Mouse (Mus musculus) hindbrain, embryonic 12.5 days (tissue): Measurements from ENCODE around the gene 4632433K11Rik. TPM values are rescaled to one million over a fixed set of nuclear protein-coding genes. Genes with fewer than 3 reads are reported as not detected.
"Not testable (repeated sequence)": the region's sequence is repeated elsewhere in the genome, so short reads cannot be mapped to it uniquely, and the experiment has no call there.

Experiments used
- ATAC-seq: fragments of 200-750 bp; cut with Nextera tagmentation; 2 replicates; pipeline ENCODE4 v1.8.0; 2017; ENCODE audit warnings: moderate TSS enrichment; ENCODE audit not compliant: low FRiP score
- H3K27ac ChIP-seq: fragments of 300-500 bp; sonication (generic); 2 replicates; pipeline ENCODE4 v1.5.1; 2016; ENCODE audit warnings: mild to moderate bottlenecking
- H3K27me3 ChIP-seq: fragments of 300-500 bp; sonication (generic); 2 replicates; pipeline ENCODE4 v1.6.1; 2016; ENCODE audit warnings: mild to moderate bottlenecking
- H3K36me3 ChIP-seq: fragments of 300-500 bp; sonication (generic); 2 replicates; pipeline ENCODE4 v1.6.1; 2016; ENCODE audit warnings: mild to moderate bottlenecking
- H3K4me1 ChIP-seq: fragments of 300-500 bp; sonication (generic); 2 replicates; pipeline ENCODE4 v1.6.1; 2016
- H3K4me2 ChIP-seq: fragments of 300-500 bp; sonication (generic); replicated peaks from 2 replicates; pipeline ENCODE4 v1.6.1; 2016; ENCODE audit warnings: mild to moderate bottlenecking
- H3K4me3 ChIP-seq: fragments of 300-500 bp; sonication (generic); 2 replicates; pipeline ENCODE4 v1.5.1; 2016; ENCODE audit warnings: mild to moderate bottlenecking
- H3K9ac ChIP-seq: fragments of 300-500 bp; sonication (generic); 2 replicates; pipeline ENCODE4 v1.6.1; 2016; ENCODE audit warnings: mild to moderate bottlenecking, moderate library complexity
- H3K9me3 ChIP-seq: fragments of 300-500 bp; sonication (generic); replicated peaks from 2 replicates; pipeline ENCODE4 v1.6.1; 2016; ENCODE audit warnings: mild to moderate bottlenecking
- WGBS: fragments of 180-500 bp; shearing (Covaris S2); methylation state at CpG from one replicate; pipeline ENCODE4 v1.1.7; 2016; 5-methylcytosine and 5-hydroxymethylcytosine counted together
- polyA plus RNA-seq: library from polyadenylated mRNA; unstranded; fragments of >200 nt; fragmentation: Nextera tagmentation; extraction: Ambion mirVana; gene quantifications from 2 replicates; pipeline ENCODE4 v1.2.1, GENCODE M21; 2016

Gene 4632433K11Rik
- polyA plus RNA-seq, 1 experiment from 2014 or later: not detected

DNA sequence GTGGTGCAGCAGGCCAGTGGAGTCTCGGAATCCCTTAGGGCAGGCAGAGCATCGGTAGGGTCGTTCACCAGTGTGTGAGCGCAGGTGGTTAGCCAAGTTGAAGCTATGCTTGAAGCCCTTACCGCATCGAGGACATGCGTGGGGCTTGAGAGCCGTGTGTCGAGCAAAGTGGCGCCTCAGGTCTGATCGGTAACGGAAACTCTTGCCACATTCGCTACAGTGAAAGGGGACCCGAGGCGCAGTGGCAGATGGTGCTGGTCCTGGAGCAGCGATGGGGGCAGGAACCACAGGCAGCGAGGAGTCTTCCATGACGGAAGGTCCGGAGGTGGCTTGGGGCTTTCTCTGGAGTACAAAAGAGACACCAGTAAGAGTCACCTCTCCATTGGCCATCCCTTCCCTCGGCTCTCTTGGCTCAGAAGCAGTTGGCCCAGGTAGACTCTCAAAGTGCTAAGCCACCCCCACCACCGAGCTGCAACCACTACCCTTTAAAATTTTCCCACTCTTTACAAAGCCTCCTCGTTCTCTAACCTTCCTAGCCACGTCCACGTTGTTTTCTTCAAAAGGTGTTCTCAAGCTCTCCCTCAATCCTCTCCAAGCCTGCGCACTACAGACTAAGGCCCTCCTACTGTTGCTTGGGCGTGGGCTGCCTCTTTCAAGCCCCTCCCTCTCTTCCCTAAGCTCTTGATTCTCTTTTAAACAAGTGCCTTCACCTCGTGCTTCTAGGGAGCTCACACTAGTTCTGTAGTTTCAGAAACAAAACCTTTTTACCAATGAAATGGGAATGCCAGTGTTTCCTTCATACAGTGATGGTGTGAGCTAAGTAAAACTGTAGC is 21.0 kb upstream of the 4632433K11Rik start:
- WGBS: 93% methylated on average over 27 of the region's 27 CpGs
- Histone ChIP-seq H3K4me2 (0 out of 2 replicates have a peak overlapping the region, but pooled peaks have one; percentile 4), H3K4me3 (peak overlapping the region; percentile 4; the same call in 1 of the 2 replicates), H3K27me3 (no peaks in the 10 kb centered on the region), H3K9ac (no peak overlapping the region), H3K9me3 (no peaks in the 10 kb centered on the region), H3K4me1 (peaks cover 11% of the 10 kb centered on the region), H3K27ac (no peak overlapping the region), H3K36me3 (peaks cover 56% of the 10 kb centered on the region)
- ATAC-seq: no peak

DNA sequence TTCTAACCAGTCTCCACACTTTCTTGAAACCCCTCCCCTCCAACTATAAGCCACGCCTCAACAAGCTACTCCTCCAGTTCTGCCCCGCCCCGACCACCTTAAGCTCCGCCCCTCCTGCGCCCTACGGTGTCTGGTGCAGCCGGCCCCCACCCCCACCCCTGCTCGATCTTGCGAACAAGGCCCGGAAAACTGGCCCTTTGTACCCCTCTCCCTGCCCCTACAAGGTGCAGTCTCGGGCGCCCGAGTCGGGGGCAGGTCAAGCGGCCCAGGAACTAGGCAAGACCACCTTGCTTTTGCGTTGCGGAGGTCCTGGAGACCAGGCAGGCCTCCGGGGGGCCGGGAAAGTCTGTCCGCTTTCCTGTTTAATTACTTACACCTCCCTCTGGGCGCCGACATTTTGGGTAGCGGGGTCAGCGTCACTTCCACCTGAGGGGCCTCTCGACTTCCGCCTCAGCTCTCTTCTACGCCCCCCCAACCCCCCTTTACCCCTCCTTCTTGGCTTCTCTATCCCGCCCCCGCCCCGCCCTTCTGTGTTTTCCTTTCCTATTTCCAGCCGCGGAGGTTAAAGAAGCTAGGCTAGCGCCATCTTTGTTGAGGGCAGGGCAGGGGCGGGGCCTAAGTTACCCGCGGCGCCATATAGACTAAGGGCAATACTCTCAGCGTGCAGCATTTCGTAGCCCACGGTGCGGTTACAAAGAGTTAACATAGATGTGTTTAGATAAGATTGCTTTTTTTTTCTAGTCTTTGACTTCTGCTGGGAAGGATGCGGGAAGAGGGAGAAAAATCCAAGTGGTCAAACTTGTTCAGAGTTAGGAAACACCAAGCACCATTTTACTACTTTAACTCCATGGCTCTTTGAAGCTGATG is 19.4 kb upstream of the 4632433K11Rik start, which contains the start of the genes Zfp524 and Fiz1:
Gene Zfp524 (plus strand): TSS at position 165 of the 867 bp plus-strand sequence.
Gene Fiz1 (minus strand): TSS at position 447 of the 867 bp plus-strand sequence.
- Histone ChIP-seq H3K4me3 (peak within 1 kb of the TSS; percentile 62), H3K4me2 (peak within 1 kb of the TSS; percentile 57), H3K27ac (peak within 1 kb of the TSS; percentile 99), H3K9me3 (no peaks in the 10 kb centered on the region), H3K36me3 (peaks cover 42% of the 10 kb centered on the region), H3K9ac (peak within 1 kb of the TSS; percentile 78), H3K27me3 (no peaks in the 10 kb centered on the region), H3K4me1 (peaks cover 11% of the 10 kb centered on the region)
- WGBS: under 1% methylated on average over 41 of the region's 42 CpGs
- ATAC-seq: peak; percentile 84

DNA sequence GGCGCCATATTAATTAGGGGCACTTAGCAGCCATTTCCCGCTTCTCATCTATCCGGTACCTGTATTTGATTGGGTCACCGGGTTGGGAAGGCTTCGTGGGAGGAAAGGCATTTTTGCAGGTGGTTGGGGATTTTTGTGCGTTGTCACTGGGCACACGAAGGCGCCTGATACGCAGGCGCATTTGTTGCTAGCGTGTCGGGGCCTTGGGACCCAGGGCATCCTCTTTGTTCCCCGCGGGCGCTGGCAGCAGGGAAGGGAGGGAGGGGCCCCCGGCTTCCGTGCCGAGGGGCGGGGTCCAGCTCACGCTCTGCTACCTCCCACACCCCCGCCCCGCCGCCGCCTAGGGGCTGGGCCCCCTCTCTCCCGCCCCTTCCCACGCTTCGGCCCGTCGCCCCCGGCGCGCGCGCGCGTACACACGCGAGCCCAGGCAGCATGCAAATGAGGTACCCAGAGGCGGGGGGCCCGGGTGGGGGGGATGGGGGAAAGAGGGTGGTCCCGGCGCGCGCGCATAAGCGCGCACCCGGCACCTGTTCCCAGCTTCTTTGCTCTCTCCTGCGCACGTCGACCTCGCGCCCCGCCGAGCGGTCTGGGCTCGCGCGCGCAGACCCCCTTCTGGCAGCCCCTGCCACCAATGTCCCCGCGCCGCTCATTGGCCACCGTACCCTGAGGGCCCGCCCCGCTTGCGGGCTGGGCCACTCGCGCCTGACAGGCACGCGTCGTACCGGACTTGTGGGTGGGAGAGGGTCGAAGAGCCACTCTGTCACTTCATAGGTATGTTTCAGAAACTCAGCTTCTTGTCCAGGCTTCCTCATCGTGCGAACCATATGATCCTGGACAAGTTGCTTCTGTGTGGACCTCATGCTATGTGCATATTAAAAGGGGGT is 18.6 kb upstream of the 4632433K11Rik start, which contains the start of gene Gm44973:
Gene Gm44973 (plus strand): TSS at position 379 of the 884 bp plus-strand sequence.
- Histone ChIP-seq H3K9me3 (no peaks in the 10 kb centered on the region), H3K4me1 (peaks cover 11% of the 10 kb centered on the region), H3K27ac (peak within 1 kb of the TSS; percentile 99), H3K4me2 (peak within 1 kb of the TSS; percentile 57), H3K4me3 (peak within 1 kb of the TSS; percentile 62), H3K9ac (peak within 1 kb of the TSS; percentile 78), H3K36me3 (peaks cover 33% of the 10 kb centered on the region), H3K27me3 (no peaks in the 10 kb centered on the region)
- WGBS: under 1% methylated on average over 60 of the region's 76 CpGs
- peak; percentile 82 for ATAC-seq

DNA sequence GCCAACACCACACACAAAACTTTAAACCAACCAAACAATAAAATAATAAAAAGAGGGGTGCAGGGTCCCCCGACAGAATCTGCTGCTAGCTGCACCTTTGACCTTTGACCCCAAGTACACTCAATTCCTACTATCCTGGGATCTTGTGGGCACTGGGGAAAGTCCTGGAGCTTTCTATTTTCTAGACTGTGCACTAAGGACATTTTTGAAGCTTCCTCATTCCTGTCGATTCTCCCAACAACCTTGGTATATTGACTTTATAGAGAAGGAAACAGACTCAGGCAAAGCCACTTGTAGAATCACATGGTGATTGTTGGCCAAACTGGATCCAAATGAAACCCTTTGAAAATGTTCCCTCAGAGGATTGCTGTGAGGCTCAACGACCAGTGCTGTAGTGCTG is 17.9 kb upstream of the 4632433K11Rik start:
- Histone ChIP-seq H3K9ac (peak overlapping the region; percentile 78; the same call in 1 of the 2 replicates), H3K36me3 (peaks cover 26% of the 10 kb centered on the region), H3K27me3 (no peaks in the 10 kb centered on the region), H3K4me2 (peak overlapping the region; percentile 57), H3K4me3 (peak overlapping the region; percentile 62), H3K4me1 (peaks cover 14% of the 10 kb centered on the region), H3K27ac (peak overlapping the region; percentile 99), H3K9me3 (no peaks in the 10 kb centered on the region)
- no peak for ATAC-seq
- WGBS: 64% methylated on average over 3 of the region's 3 CpGs

- no peak for ATAC-seq
- Histone ChIP-seq H3K9me3 (no peaks in the 10 kb centered on the region), H3K4me1 (peaks cover 20% of the 10 kb centered on the region), H3K9ac (no peak overlapping the region), H3K4me2 (no peak overlapping the region), H3K27ac (no peak overlapping the region), H3K4me3 (no peak overlapping the region), H3K36me3 (peaks cover 18% of the 10 kb centered on the region), H3K27me3 (no peaks in the 10 kb centered on the region)
- 100% methylated on average over 2 of the region's 2 CpGs for WGBS
These were observed 17.0 kb upstream of the 4632433K11Rik start for GRCm38 (mm10) chr7:5016920-5017319.

DNA sequence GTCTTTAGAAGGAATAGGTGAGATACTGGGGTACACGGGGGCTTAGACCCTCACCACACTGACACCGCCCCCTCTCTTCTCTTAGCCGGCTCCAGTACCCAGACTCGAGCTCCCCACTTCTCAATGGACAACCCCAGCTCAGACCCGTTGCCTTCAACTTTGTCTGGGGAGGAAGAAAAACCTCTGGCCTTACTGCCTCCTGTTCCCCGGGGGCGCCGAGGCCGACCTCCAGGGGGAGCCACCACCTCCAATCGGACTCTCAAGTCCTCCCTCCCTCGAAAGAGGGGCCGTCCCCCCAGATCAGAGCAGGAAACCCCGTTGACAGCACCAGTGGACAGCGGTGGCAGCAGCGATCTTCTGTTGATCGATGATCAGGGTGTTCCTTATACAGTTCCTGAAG is 16.6 kb upstream of the 4632433K11Rik start:
- peaks cover 20% of the 10 kb centered on the region for H3K4me1 ChIP-seq
- no peak for ATAC-seq
- no peaks in the 10 kb centered on the region for H3K27me3 ChIP-seq
- H3K36me3 ChIP-seq: peaks cover 18% of the 10 kb centered on the region
- H3K27ac ChIP-seq: no peak overlapping the region
- no peak overlapping the region for H3K4me3 ChIP-seq
- no peak overlapping the region for H3K4me2 ChIP-seq
- no peak overlapping the region for H3K9ac ChIP-seq
- WGBS: 94% methylated on average over 16 of the region's 16 CpGs
- H3K9me3 ChIP-seq: no peaks in the 10 kb centered on the region

DNA sequence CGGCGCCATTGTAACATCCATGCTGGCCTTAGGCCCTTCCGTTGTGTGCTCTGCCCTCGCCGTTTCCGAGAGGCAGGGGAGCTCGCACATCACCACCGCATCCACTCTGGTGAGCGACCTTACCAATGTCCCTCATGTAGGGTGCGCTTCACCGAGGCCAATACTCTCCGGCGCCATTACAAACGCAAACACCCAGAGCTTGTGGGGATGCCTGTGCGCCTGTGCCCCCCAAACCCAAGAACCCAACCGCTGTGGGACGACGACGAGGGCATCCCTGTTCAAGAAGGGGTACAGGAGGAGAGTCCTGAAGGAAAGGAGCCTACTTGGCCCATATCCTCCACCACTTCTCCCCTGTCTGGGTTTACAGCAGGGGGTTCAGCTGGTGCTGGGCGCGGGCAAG is 16.0 kb upstream of the 4632433K11Rik start:
- no peak overlapping the region for H3K4me3 ChIP-seq
- no peaks in the 10 kb centered on the region for H3K9me3 ChIP-seq
- no peak overlapping the region for H3K9ac ChIP-seq
- H3K4me1 ChIP-seq: peaks cover 20% of the 10 kb centered on the region
- peaks cover 18% of the 10 kb centered on the region; the same call in 1 of the 2 replicates for H3K36me3 ChIP-seq
- 97% methylated on average over 21 of the region's 21 CpGs for WGBS
- H3K27me3 ChIP-seq: no peaks in the 10 kb centered on the region
- no peak for ATAC-seq
- H3K27ac ChIP-seq: no peak overlapping the region
- no peak overlapping the region for H3K4me2 ChIP-seq

- H3K9ac ChIP-seq: not testable (repeated sequence)
- H3K4me3 ChIP-seq: peak overlapping the region; percentile 75
These were observed 14.3 kb upstream of the 4632433K11Rik start for GRCm38 (mm10) chr7:5019576-5019975.

GRCm38 (mm10) chr7:5020000-5020681 is 13.8 kb upstream of the 4632433K11Rik start, which contains the start of the genes Zfp865 and Ccdc106:
Gene Zfp865, plus strand, starts transcription at chr7:5020376.
Gene Ccdc106, plus strand, starts transcription at chr7:5020553.
- Histone ChIP-seq H3K4me3 (peak within 1 kb of the TSS; percentile 75), H3K9ac (peak within 1 kb of the TSS; percentile 93), H3K4me2 (peak within 1 kb of the TSS; percentile 84), H3K36me3 (peaks cover 37% of the 10 kb centered on the region), H3K27ac (peak within 1 kb of the TSS; percentile 92), H3K9me3 (no peaks in the 10 kb centered on the region), H3K4me1 (peaks cover 15% of the 10 kb centered on the region), H3K27me3 (no peaks in the 10 kb centered on the region)
- peak; percentile 94 for ATAC-seq
- WGBS: under 1% methylated on average over 43 of the region's 49 CpGs

More at GRCm38 (mm10) chr7:5019576-5019975, 14.3 kb upstream of the 4632433K11Rik start:
- H3K9me3 ChIP-seq, H3K27me3 ChIP-seq, ATAC-seq: not testable (repeated sequence)
- 30% methylated on average over 8 of the region's 8 CpGs for WGBS
- Histone ChIP-seq H3K36me3 (peaks cover 34% of the 10 kb centered on the region), H3K27ac (peak overlapping the region; percentile 92; the same call in 1 of the 2 replicates), H3K4me2 (peak overlapping the region; percentile 84), H3K4me1 (peaks cover 15% of the 10 kb centered on the region)

DNA sequence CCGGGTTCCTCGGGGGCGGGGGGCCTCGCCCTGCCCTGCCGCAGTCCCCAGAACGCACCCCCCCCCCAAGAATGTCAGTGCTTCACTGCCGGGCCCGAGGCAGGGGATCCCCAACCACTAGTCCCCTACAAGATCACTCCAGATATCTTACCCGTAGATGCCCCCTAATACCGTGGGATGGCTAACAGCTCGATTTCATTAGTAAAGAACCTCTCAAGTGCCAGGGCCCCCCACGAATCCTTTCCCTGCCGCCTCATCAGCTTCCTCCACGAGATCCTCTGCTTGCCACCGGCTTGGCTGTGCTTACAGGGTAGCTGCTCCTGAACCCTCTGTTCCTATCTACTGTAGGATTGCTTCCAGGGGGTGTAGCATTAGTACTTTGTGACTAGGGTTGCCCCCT is 13.2 kb upstream of the 4632433K11Rik start:
- WGBS: under 1% methylated on average over 10 of the region's 15 CpGs
- peaks cover 15% of the 10 kb centered on the region for H3K4me1 ChIP-seq
- ATAC-seq: peak; percentile 61; the same call in 1 of the 2 replicates
- H3K4me3 ChIP-seq: peak overlapping the region; percentile 75
- no peaks in the 10 kb centered on the region for H3K9me3 ChIP-seq
- H3K9ac ChIP-seq: peak overlapping the region; percentile 93
- H3K27ac ChIP-seq: peak overlapping the region; percentile 92
- H3K4me2 ChIP-seq: peak overlapping the region; percentile 84
- peaks cover 38% of the 10 kb centered on the region for H3K36me3 ChIP-seq
- H3K27me3 ChIP-seq: no peaks in the 10 kb centered on the region
